Mouse (Mus musculus) Patski (cell line): Measurements from ENCODE around the gene Sgsm1. TPM values are rescaled to one million over a fixed set of nuclear protein-coding genes. Genes with fewer than 3 reads are reported as not detected.

Experiments used
- ATAC-seq: fragments of 100-300 bp; one replicate; pipeline ENCODE4 v1.8.0; 2021
- CTCF ChIA-PET: fragments of 350-600 bp; sonication (Branson Sonifier 250); formaldehyde crosslinking; loops from one replicate; lab custom pipeline; 2022; ENCODE audit warnings: inconsistent platforms; lab: Charles Lee
- POLR2A ChIA-PET: fragments of 350-600 bp; sonication (Branson Sonifier 250); formaldehyde crosslinking; loops from one replicate; lab custom pipeline; 2022; ENCODE audit warnings: antibody characterized with exemption, inconsistent platforms; lab: Charles Lee
- DNase-seq: peaks from one replicate; pipeline ENCODE4 v3.0.0-alpha.2; 2011; ENCODE audit warnings: low read depth, low spot score
- H3K27me3 ChIP-seq: fragments of 371-371 bp; one replicate; pipeline ENCODE4 v1.5.1; 2021
- CTCF ChIP-seq: fragments of 100-300 bp; IDR thresholded peaks from one replicate; pipeline ENCODE4 v1.5.1; 2021
- in situ Hi-C: fragments of 300-500 bp; cut with MboI; formaldehyde crosslinking; loops from 3 replicates; pipeline ENCODE4 v1.11.1; 2018; ENCODE audit warnings: low pct_unique_long_range_greater_than_20kb, mixed read lengths
- polyA plus RNA-seq: library from polyadenylated mRNA; unstranded; gene quantifications from one replicate; pipeline ENCODE4 v1.2.3, GENCODE M21; 2021

Sgsm1 gene
- polyA plus RNA-seq, 1 experiment from 2014 or later = 0.12 TPM

GRCm38 (mm10) chr5:113294575-113294974, 16.0 kb downstream of the Sgsm1 start:
- peaks cover 11% of the 10 kb centered on the region for H3K27me3 ChIP-seq
- no peak for DNase-seq
- no peak for TF ChIP-seq CTCF
- ATAC-seq = no peak
- ChIA-PET POLR2A (no interaction called here), CTCF (interaction anchor here (0.8 kb wide), 1 partner anchor 30 kb away, joined by 3 read pairs; no protein-coding TSS in a partner anchor)
- in situ Hi-C loops = no loop called here

GRCm38 (mm10) chr5:113293446-113293845, 17.1 kb downstream of the Sgsm1 start:
- peaks cover 5% of the 10 kb centered on the region for H3K27me3 ChIP-seq
- CTCF ChIA-PET = no interaction called here
- no peak for TF ChIP-seq CTCF
- POLR2A ChIA-PET = no interaction called here
- in situ Hi-C loops = no loop called here
- DNase-seq = no peak
- ATAC-seq = no peak

GRCm38 (mm10) chr5:113292832-113293231, 17.8 kb downstream of the Sgsm1 start:
- in situ Hi-C loops = no loop called here
- TF ChIP-seq CTCF = no peak
- ATAC-seq = no peak
- no peaks in the 10 kb centered on the region for H3K27me3 ChIP-seq
- POLR2A ChIA-PET = no interaction called here
- CTCF ChIA-PET = no interaction called here
- no peak for DNase-seq

GRCm38 (mm10) chr5:113292179-113292578, 18.4 kb downstream of the Sgsm1 start:
- no peak for DNase-seq
- CTCF ChIA-PET = no interaction called here

GRCm38 (mm10) chr5:113291125-113291524, 19.5 kb downstream of the Sgsm1 start:
- CTCF ChIA-PET = no interaction called here
- ATAC-seq = no peak
- POLR2A ChIA-PET = no interaction called here

More at GRCm38 (mm10) chr5:113292179-113292578, 18.4 kb downstream of the Sgsm1 start:
- in situ Hi-C loops = no loop called here
- no peak for ATAC-seq
- no peak for TF ChIP-seq CTCF
- peaks cover 3% of the 10 kb centered on the region for H3K27me3 ChIP-seq
- POLR2A ChIA-PET = no interaction called here

GRCm38 (mm10) chr5:113290149-113290548, 20.4 kb downstream of the Sgsm1 start:
- TF ChIP-seq CTCF = no peak
- ChIA-PET POLR2A (no interaction called here), CTCF (no interaction called here)
- DNase-seq (no peak), ATAC-seq (no peak)
- in situ Hi-C loops = no loop called here
- peaks cover 6% of the 10 kb centered on the region for H3K27me3 ChIP-seq

More at GRCm38 (mm10) chr5:113291125-113291524, 19.5 kb downstream of the Sgsm1 start:
- TF ChIP-seq CTCF = no peak
- in situ Hi-C loops = no loop called here
- DNase-seq = no peak
- peaks cover 4% of the 10 kb centered on the region for H3K27me3 ChIP-seq

GRCm38 (mm10) chr5:113288490-113288889, 22.1 kb downstream of the Sgsm1 start:
- CTCF ChIA-PET = no interaction called here
- peaks cover 10% of the 10 kb centered on the region for H3K27me3 ChIP-seq
- no peak for DNase-seq
- ATAC-seq = no peak
- TF ChIP-seq CTCF = no peak
- in situ Hi-C loops = no loop called here
- POLR2A ChIA-PET = no interaction called here

- ATAC-seq (no peak), DNase-seq (no peak)
- TF ChIP-seq CTCF = no peak
- CTCF ChIA-PET = no interaction called here
- in situ Hi-C loops = no loop called here
- POLR2A ChIA-PET = no interaction called here
- H3K27me3 ChIP-seq = peaks cover 10% of the 10 kb centered on the region
These were observed 22.8 kb downstream of the Sgsm1 start for GRCm38 (mm10) chr5:113287762-113288161.

GRCm38 (mm10) chr5:113286591-113287520, 23.7 kb downstream of the Sgsm1 start:
- no peak for DNase-seq
- ChIA-PET POLR2A (no interaction called here), CTCF (no interaction called here)
- in situ Hi-C loops = no loop called here
- ATAC-seq = no peak
- TF ChIP-seq CTCF = no peak
- H3K27me3 ChIP-seq = peaks cover 14% of the 10 kb centered on the region

- peaks cover 14% of the 10 kb centered on the region for H3K27me3 ChIP-seq
- ATAC-seq = no peak
- no peak for DNase-seq
- TF ChIP-seq CTCF = no peak
- ChIA-PET CTCF (no interaction called here), POLR2A (no interaction called here)
- in situ Hi-C loops = no loop called here
These were observed 24.5 kb downstream of the Sgsm1 start for GRCm38 (mm10) chr5:113286048-113286447.

- ChIA-PET POLR2A (no interaction called here), CTCF (no interaction called here)
- in situ Hi-C loops = no loop called here
- DNase-seq (no peak), ATAC-seq (no peak)
- H3K27me3 ChIP-seq = peaks cover 14% of the 10 kb centered on the region
- no peak for TF ChIP-seq CTCF
These were observed 25.0 kb downstream of the Sgsm1 start for GRCm38 (mm10) chr5:113285541-113285940.
